Mouse (Mus musculus) lung, postnatal 0 days (tissue): Measurements from ENCODE around the gene 9930022D16Rik. TPM values are rescaled to one million over a fixed set of nuclear protein-coding genes. Genes with fewer than 3 reads are reported as not detected.

ENCODE experiments used
- ATAC-seq: fragments of 200-750 bp; cut with Nextera tagmentation; 2 replicates; pipeline ENCODE4 v1.8.0; 2017; ENCODE audit warnings: moderate library complexity
- DNase-seq: peaks from one replicate; pipeline ENCODE4 v3.0.0-alpha.2; 2016; ENCODE audit warnings: low spot score
- H3K27ac ChIP-seq: fragments of 300-500 bp; sonication (generic); 2 replicates; pipeline ENCODE4 v1.5.1; 2014; ENCODE audit warnings: antibody characterized with exemption, mild to moderate bottlenecking, low read length, mixed read lengths
- H3K27me3 ChIP-seq: fragments of 300-500 bp; sonication (generic); replicated peaks from 2 replicates; pipeline ENCODE4 v1.6.1; 2014; ENCODE audit warnings: low read length, mixed read lengths; ENCODE audit not compliant: insufficient read depth
- H3K36me3 ChIP-seq: fragments of 300-500 bp; sonication (generic); 2 replicates; pipeline ENCODE4 v1.6.1; 2014; ENCODE audit warnings: low read length, mixed read lengths; ENCODE audit not compliant: insufficient read depth
- H3K4me1 ChIP-seq: fragments of 300-500 bp; sonication (generic); 2 replicates; pipeline ENCODE4 v1.6.1; 2014; ENCODE audit warnings: antibody characterized with exemption, low read depth, low read length, mixed read lengths; ENCODE audit not compliant: insufficient read depth
- H3K4me2 ChIP-seq: fragments of 300-500 bp; sonication (generic); replicated peaks from 2 replicates; pipeline ENCODE4 v1.6.1; 2014; ENCODE audit warnings: low read depth, mild to moderate bottlenecking, low read length, moderate library complexity, mixed read lengths
- H3K4me3 ChIP-seq: fragments of 300-500 bp; sonication (generic); 2 replicates; pipeline ENCODE4 v1.5.1; 2014; ENCODE audit warnings: low read depth, low read length
- H3K9ac ChIP-seq: fragments of 300-500 bp; sonication (generic); replicated peaks from 2 replicates; pipeline ENCODE4 v1.6.1; 2014; ENCODE audit warnings: low read depth, mild to moderate bottlenecking
- H3K9me3 ChIP-seq: fragments of 300-500 bp; sonication (generic); 2 replicates; pipeline ENCODE4 v1.6.1; 2016; ENCODE audit warnings: low read length, mixed read lengths
- CTCF ChIP-seq: IDR thresholded peaks from 2 replicates; pipeline ENCODE4 v1.5.1; 2016; ENCODE audit warnings: antibody characterized with exemption, mild to moderate bottlenecking
- EP300 ChIP-seq: IDR thresholded peaks from 2 replicates; pipeline ENCODE4 v1.6.1; 2016; ENCODE audit warnings: antibody characterized with exemption, mild to moderate bottlenecking, control low read depth
- WGBS: fragments of 180-500 bp; shearing (Covaris S2); extraction: QIAGEN DNeasy Blood & Tissue Kit; methylation state at CpG from one replicate; pipeline ENCODE4 v1.1.7; 2014; 5-methylcytosine and 5-hydroxymethylcytosine counted together
- polyA plus RNA-seq: library from polyadenylated mRNA; unstranded; fragments of >200 nt; fragmentation: Nextera tagmentation; extraction: Ambion mirVana; gene quantifications from 2 replicates; pipeline ENCODE4 v1.2.1, GENCODE M21; 2015

The 9930022D16Rik gene
- polyA plus RNA-seq, 1 experiment from 2014 or later, result 0.07 TPM

DNA sequence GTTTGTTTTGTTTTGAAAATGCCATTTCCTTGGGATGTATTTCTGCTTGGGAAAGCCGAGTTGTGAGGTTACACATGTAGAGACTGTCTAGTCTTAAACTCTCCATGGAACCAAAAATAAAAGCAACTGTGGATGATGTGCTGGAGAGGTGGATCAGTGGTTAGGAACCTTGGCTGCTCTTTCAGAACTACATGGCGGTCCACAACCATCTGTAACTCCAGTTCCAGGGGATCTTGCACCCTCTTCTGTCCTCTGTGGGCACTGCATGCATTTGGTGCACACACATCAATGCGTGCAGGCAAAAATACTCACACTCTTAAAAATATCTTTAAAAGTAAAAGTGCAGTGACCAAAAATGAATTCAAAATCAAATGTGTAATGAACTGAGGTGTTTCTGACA lies 27.4 kb downstream of the 9930022D16Rik start:
- WGBS, result 62% methylated on average over 3 of the region's 3 CpGs
- Histone ChIP-seq H3K4me3 (no peak overlapping the region), H3K9me3 (no peaks in the 10 kb centered on the region), H3K27ac (no peak overlapping the region), H3K4me1 (no peaks in the 10 kb centered on the region), H3K27me3 (no peaks in the 10 kb centered on the region), H3K4me2 (no peak overlapping the region), H3K9ac (no peak overlapping the region), H3K36me3 (no peaks in the 10 kb centered on the region)
- DNase-seq, result peak; percentile 63
- no peak for ATAC-seq
- TF ChIP-seq CTCF, result peak; percentile 85
- TF ChIP-seq EP300, result no peak

GRCm38 (mm10) chr11:109442166-109442730 lies 28.5 kb downstream of the 9930022D16Rik start:
- ATAC-seq (no peak), DNase-seq (no peak)
- TF ChIP-seq EP300 (no peak), CTCF (no peak)
- Histone ChIP-seq H3K36me3 (no peaks in the 10 kb centered on the region), H3K4me1 (no peaks in the 10 kb centered on the region), H3K27ac (no peak overlapping the region), H3K4me3 (no peak overlapping the region), H3K4me2 (no peak overlapping the region), H3K27me3 (no peaks in the 10 kb centered on the region), H3K9ac (no peak overlapping the region), H3K9me3 (no peaks in the 10 kb centered on the region)
- WGBS, result 47% methylated on average over 5 of the region's 5 CpGs

GRCm38 (mm10) chr11:109443468-109444263 lies 29.9 kb downstream of the 9930022D16Rik start:
- H3K27ac ChIP-seq, result no peak overlapping the region
- 92% methylated on average over 8 of the region's 8 CpGs for WGBS

GRCm38 (mm10) chr11:109444600-109444999 lies 30.9 kb downstream of the 9930022D16Rik start:
- Histone ChIP-seq H3K4me3 (no peak overlapping the region), H3K4me1 (no peaks in the 10 kb centered on the region), H3K9me3 (no peaks in the 10 kb centered on the region), H3K36me3 (no peaks in the 10 kb centered on the region), H3K27me3 (no peaks in the 10 kb centered on the region), H3K27ac (no peak overlapping the region), H3K4me2 (no peak overlapping the region), H3K9ac (no peak overlapping the region)
- ATAC-seq (no peak), DNase-seq (peak; percentile 33)
- WGBS, result 52% methylated on average over 7 of the region's 7 CpGs
- no peak for TF ChIP-seq EP300
- peak; percentile 73 for TF ChIP-seq CTCF

More at GRCm38 (mm10) chr11:109443468-109444263, 29.9 kb downstream of the 9930022D16Rik start:
- no peaks in the 10 kb centered on the region for H3K27me3 ChIP-seq
- DNase-seq (no peak), ATAC-seq (no peak)
- TF ChIP-seq EP300 (no peak), CTCF (peak; percentile 34)
- no peaks in the 10 kb centered on the region for H3K9me3 ChIP-seq
- H3K4me3 ChIP-seq, result no peak overlapping the region
- H3K36me3 ChIP-seq, result no peaks in the 10 kb centered on the region
- H3K4me2 ChIP-seq, result no peak overlapping the region
- no peak overlapping the region for H3K9ac ChIP-seq
- H3K4me1 ChIP-seq, result no peaks in the 10 kb centered on the region

DNA sequence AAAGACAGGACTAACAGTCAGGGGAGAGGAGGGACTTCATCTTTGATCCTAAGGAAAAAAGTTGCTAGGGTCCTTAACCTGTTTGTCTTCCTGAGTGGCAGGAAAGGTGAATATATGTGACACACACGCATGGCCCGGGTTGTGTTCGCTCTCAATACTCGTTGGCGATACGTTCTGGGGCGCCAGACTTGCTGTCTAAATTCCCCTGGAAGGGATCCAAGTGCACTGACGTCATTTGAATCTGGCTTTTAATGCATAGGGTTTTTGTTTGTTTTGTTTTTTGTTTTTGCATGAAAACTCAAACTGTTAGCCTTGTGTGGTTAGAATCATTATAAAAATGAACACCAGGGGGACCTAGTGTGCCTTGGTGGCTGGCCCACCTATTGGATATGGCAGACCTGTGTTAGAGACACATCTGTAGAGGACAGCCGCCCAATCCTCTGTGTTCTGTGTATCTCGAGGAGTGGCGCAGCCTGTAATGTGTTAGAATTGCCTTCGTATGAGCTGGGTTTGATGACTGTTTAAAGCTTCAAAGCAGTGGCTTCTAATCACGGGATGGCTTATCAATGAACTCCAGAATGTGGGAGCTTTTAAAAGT lies 31.8 kb downstream of the 9930022D16Rik start:
- no peak overlapping the region for H3K4me2 ChIP-seq
- 30% methylated on average over 13 of the region's 13 CpGs for WGBS
- ATAC-seq, result peak; percentile 61

GRCm38 (mm10) chr11:109451169-109451568 lies 37.5 kb downstream of the 9930022D16Rik start:
- 80% methylated on average over 11 of the region's 11 CpGs for WGBS
- no peak for ATAC-seq

More for the DNA sequence above, 31.8 kb downstream of the 9930022D16Rik start:
- no peak overlapping the region for H3K27ac ChIP-seq
- TF ChIP-seq CTCF (peak; percentile 85), EP300 (no peak)
- no peak overlapping the region for H3K4me3 ChIP-seq
- no peaks in the 10 kb centered on the region for H3K9me3 ChIP-seq
- DNase-seq, result peak; percentile 72
- no peak overlapping the region for H3K9ac ChIP-seq
- H3K4me1 ChIP-seq, result no peaks in the 10 kb centered on the region
- no peaks in the 10 kb centered on the region for H3K27me3 ChIP-seq
- no peaks in the 10 kb centered on the region for H3K36me3 ChIP-seq

More at GRCm38 (mm10) chr11:109451169-109451568, 37.5 kb downstream of the 9930022D16Rik start:
- H3K36me3 ChIP-seq, result peaks cover 5% of the 10 kb centered on the region; the same call in 1 of the 2 replicates
- H3K9me3 ChIP-seq, result no peaks in the 10 kb centered on the region
- no peaks in the 10 kb centered on the region for H3K27me3 ChIP-seq
- H3K27ac ChIP-seq, result no peak overlapping the region
- no peaks in the 10 kb centered on the region for H3K4me1 ChIP-seq
- H3K4me3 ChIP-seq, result no peak overlapping the region
- H3K9ac ChIP-seq, result no peak overlapping the region
- no peak overlapping the region for H3K4me2 ChIP-seq
- TF ChIP-seq CTCF (no peak), EP300 (no peak)
- no peak for DNase-seq
